Mouse (Mus musculus) CH12.LX (cell line): Measurements from ENCODE around the gene March7. TPM values are rescaled to one million over a fixed set of nuclear protein-coding genes. Genes with fewer than 3 reads are reported as not detected.

Source experiments
- DNase-seq: peaks from one replicate; pipeline ENCODE4 v3.0.0-alpha.2; 2013; ENCODE audit errors: extremely low read depth
- H3K27ac ChIP-seq: 2 replicates; pipeline ENCODE4 v1.5.1; 2012; ENCODE audit warnings: low read depth, mild to moderate bottlenecking, control low read depth, moderate library complexity; ENCODE audit not compliant: insufficient read depth
- H3K27me3 ChIP-seq: replicated peaks from 2 replicates; pipeline ENCODE3; 2012; ENCODE audit warnings: inconsistent platforms
- H3K36me3 ChIP-seq, 2 experiments: replicated peaks in 1 of 2; 2 replicates each; pipeline versions ENCODE3 to v1.6.1; 2012; ENCODE audit warnings: inconsistent platforms in 1 of 2, low read length in 1 of 2, mild to moderate bottlenecking in 1 of 2, mixed read lengths in 1 of 2, moderate library complexity in 1 of 2; ENCODE audit not compliant: control insufficient read depth in 1 of 2, insufficient read depth in 1 of 2
- H3K4me1 ChIP-seq, 2 experiments: 2 replicates each; pipeline ENCODE4 v1.6.1; 2012; ENCODE audit warnings: inconsistent platforms in 1 of 2, moderate library complexity in 1 of 2; ENCODE audit not compliant: insufficient read depth in 2 of 2, control insufficient read depth in 1 of 2
- H3K4me2 ChIP-seq: 2 replicates; pipeline ENCODE4 v1.6.1; 2012; ENCODE audit warnings: low read depth, mild to moderate bottlenecking, control low read depth; ENCODE audit not compliant: poor library complexity, insufficient read depth, severe bottlenecking
- H3K4me3 ChIP-seq, 3 experiments: fragments of 150-350 bp in 1 of 3; sonication (generic) in 1 of 3; replicated peaks in 1 of 3; 2 replicates each; pipeline versions ENCODE3 to v1.5.1; 2011 to 2012; ENCODE audit warnings: low read depth in 2 of 3, low read length in 2 of 3, mild to moderate bottlenecking in 2 of 3, moderate library complexity in 2 of 3, control low read depth in 1 of 3, improper control_type of control experiment in 1 of 3, inconsistent platforms in 1 of 3, mixed read lengths in 1 of 3; ENCODE audit not compliant: poor library complexity in 1 of 3
- H3K79me2 ChIP-seq: replicated peaks from 2 replicates; pipeline ENCODE4 v1.6.1; 2012; ENCODE audit warnings: mild to moderate bottlenecking, moderate library complexity; ENCODE audit not compliant: control insufficient read depth, poor library complexity, insufficient read depth, severe bottlenecking; ENCODE audit errors: extremely low read depth
- H3K9ac ChIP-seq: 2 replicates; pipeline ENCODE4 v1.6.1; 2012; ENCODE audit warnings: low read depth, mild to moderate bottlenecking, control low read depth, moderate library complexity; ENCODE audit not compliant: insufficient read depth
- H3K9me3 ChIP-seq: replicated peaks from 2 replicates; pipeline ENCODE3; 2012; ENCODE audit warnings: low read length, inconsistent platforms, mixed read lengths
- CHD1 ChIP-seq: IDR thresholded peaks from 2 replicates; pipeline ENCODE4 v1.6.1; 2012; ENCODE audit warnings: low read depth, low read length, improper control_type of control experiment, inconsistent platforms
- CHD2 ChIP-seq: IDR thresholded peaks from 2 replicates; pipeline ENCODE4 v1.6.1; 2011; ENCODE audit warnings: low read length, improper control_type of control experiment
- E2F4 ChIP-seq: IDR thresholded peaks from 2 replicates; pipeline ENCODE4 v1.6.1; 2011; ENCODE audit warnings: low read depth, low read length, improper control_type of control experiment; ENCODE audit not compliant: insufficient replicate concordance
- ELF1 ChIP-seq: IDR thresholded peaks from 2 replicates; pipeline ENCODE4 v1.6.1; 2014; ENCODE audit warnings: low read depth, mild to moderate bottlenecking, inconsistent platforms, low read length, improper control_type of control experiment
- EP300 ChIP-seq: IDR thresholded peaks from 2 replicates; pipeline ENCODE4 v1.6.1; 2011; ENCODE audit warnings: low read length, improper control_type of control experiment
- ETS1 ChIP-seq: conservative IDR thresholded peaks from 2 replicates; pipeline ENCODE4 v1.6.1; 2012; ENCODE audit warnings: low read depth, mild to moderate bottlenecking, inconsistent platforms, low read length, improper control_type of control experiment, moderate library complexity
- HCFC1 ChIP-seq: IDR thresholded peaks from 2 replicates; pipeline ENCODE4 v1.6.1; 2012; ENCODE audit warnings: low read depth, mild to moderate bottlenecking, inconsistent platforms, low read length, improper control_type of control experiment
- JUN ChIP-seq: IDR thresholded peaks from 2 replicates; pipeline ENCODE4 v1.6.1; 2011; ENCODE audit warnings: low read depth, mild to moderate bottlenecking, low read length, improper control_type of control experiment, moderate library complexity; ENCODE audit not compliant: insufficient read depth
- KAT2A ChIP-seq: IDR thresholded peaks from 2 replicates; pipeline ENCODE4 v1.6.1; 2012; ENCODE audit warnings: low read length, improper control_type of control experiment, inconsistent platforms; ENCODE audit not compliant: insufficient replicate concordance
- MAFK ChIP-seq: IDR thresholded peaks from 2 replicates; pipeline ENCODE4 v1.6.1; 2011; ENCODE audit warnings: low read length, improper control_type of control experiment; ENCODE audit not compliant: insufficient replicate concordance
- MAX ChIP-seq: IDR thresholded peaks from 2 replicates; pipeline ENCODE4 v1.6.1; 2011; ENCODE audit warnings: low read length, improper control_type of control experiment
- MAZ ChIP-seq: IDR thresholded peaks from 2 replicates; pipeline ENCODE4 v1.6.1; 2012; ENCODE audit warnings: low read depth, mild to moderate bottlenecking, inconsistent platforms, low read length, improper control_type of control experiment, moderate library complexity
- MEF2A ChIP-seq: IDR thresholded peaks from 2 replicates; pipeline ENCODE4 v1.6.1; 2014; ENCODE audit warnings: low read depth, mild to moderate bottlenecking, inconsistent platforms, low read length, improper control_type of control experiment, borderline replicate concordance
- MXI1 ChIP-seq: IDR thresholded peaks from 2 replicates; pipeline ENCODE4 v1.6.1; 2011; ENCODE audit warnings: mild to moderate bottlenecking, low read depth, low read length, improper control_type of control experiment
- MYC ChIP-seq: IDR thresholded peaks from 2 replicates; pipeline ENCODE4 v1.6.1; 2011; ENCODE audit warnings: low read depth, mild to moderate bottlenecking, improper control_type of control experiment, low read length
- NELFE ChIP-seq: IDR thresholded peaks from 2 replicates; pipeline ENCODE4 v1.6.1; 2011; ENCODE audit warnings: low read depth, low read length, improper control_type of control experiment
- NRF1 ChIP-seq: IDR thresholded peaks from 2 replicates; pipeline ENCODE4 v1.6.1; 2014; ENCODE audit warnings: low read depth, mild to moderate bottlenecking, inconsistent platforms, low read length, improper control_type of control experiment, moderate library complexity
- RAD21 ChIP-seq: IDR thresholded peaks from 2 replicates; pipeline ENCODE4 v1.6.1; 2011; ENCODE audit warnings: low read depth, mild to moderate bottlenecking, low read length, improper control_type of control experiment, moderate library complexity
- RCOR1 ChIP-seq: conservative IDR thresholded peaks from 2 replicates; pipeline ENCODE4 v1.6.1; 2012; ENCODE audit warnings: low read depth, mild to moderate bottlenecking, inconsistent platforms, low read length, improper control_type of control experiment
- SIN3A ChIP-seq: IDR thresholded peaks from 2 replicates; pipeline ENCODE4 v1.6.1; 2012; ENCODE audit warnings: low read length, improper control_type of control experiment, inconsistent platforms
- SMC3 ChIP-seq: IDR thresholded peaks from 2 replicates; pipeline ENCODE4 v1.6.1; 2011; ENCODE audit warnings: low read depth, low read length, improper control_type of control experiment
- TBP ChIP-seq: conservative IDR thresholded peaks from 2 replicates; pipeline ENCODE4 v1.6.1; 2011; ENCODE audit warnings: low read depth, low read length, improper control_type of control experiment
- TCF12 ChIP-seq: IDR thresholded peaks from 2 replicates; pipeline ENCODE4 v1.6.1; 2014; ENCODE audit warnings: low read depth, mild to moderate bottlenecking, inconsistent platforms, low read length, improper control_type of control experiment
- UBTF ChIP-seq: IDR thresholded peaks from 2 replicates; pipeline ENCODE4 v1.6.1; 2012; ENCODE audit warnings: low read depth, mild to moderate bottlenecking, inconsistent platforms, low read length, improper control_type of control experiment, moderate library complexity
- USF1 ChIP-seq: IDR thresholded peaks from 2 replicates; pipeline ENCODE4 v1.6.1; 2014; ENCODE audit warnings: low read depth, mild to moderate bottlenecking, inconsistent platforms, low read length, improper control_type of control experiment
- USF2 ChIP-seq: conservative IDR thresholded peaks from 2 replicates; pipeline ENCODE4 v1.6.1; 2011; ENCODE audit warnings: low read depth, low read length, improper control_type of control experiment
- ZC3H11A ChIP-seq: IDR thresholded peaks from 2 replicates; pipeline ENCODE4 v1.6.1; 2012; ENCODE audit warnings: low read depth, mild to moderate bottlenecking, inconsistent platforms, low read length, improper control_type of control experiment
- dilution Hi-C: fragments of 300-500 bp; cut with MboI; formaldehyde crosslinking; loops from 2 replicates; pipeline ENCODE4 v1.14.3; 2020; ENCODE audit warnings: low sequenced_read_pairs; ENCODE audit not compliant: extremely low pct_unique_long_range_greater_than_20kb, extremely low pct_ligation_motif_present
- in situ Hi-C: fragments of 300-500 bp; cut with MboI; formaldehyde crosslinking; loops from 3 replicates; pipeline ENCODE4 v1.14.3; 2019; ENCODE audit warnings: low sequenced_read_pairs, low pct_ligation_motif_present, low pct_unique_long_range_greater_than_20kb, mixed read lengths
- polyA plus RNA-seq: library from polyadenylated mRNA; unstranded; fragments of >175 nt; gene quantifications from 2 replicates; pipeline ENCODE4 v1.2.1, GENCODE M21; 2012; ENCODE audit warnings: low read depth; ENCODE audit not compliant: insufficient read length
- total RNA-seq, 2 experiments: library from RNA; depleted of rRNA; stranded (reverse); fragments of 300-350 nt in 1 of 2; fragments of >200 nt in 1 of 2; gene quantifications; 2 replicates each; pipeline ENCODE4 v1.2.3; 2012 to 2014

March7 gene
- total and polyA plus RNA-seq, 3 experiments, result 44.5 to 121 (median 53.7) TPM

DNA sequence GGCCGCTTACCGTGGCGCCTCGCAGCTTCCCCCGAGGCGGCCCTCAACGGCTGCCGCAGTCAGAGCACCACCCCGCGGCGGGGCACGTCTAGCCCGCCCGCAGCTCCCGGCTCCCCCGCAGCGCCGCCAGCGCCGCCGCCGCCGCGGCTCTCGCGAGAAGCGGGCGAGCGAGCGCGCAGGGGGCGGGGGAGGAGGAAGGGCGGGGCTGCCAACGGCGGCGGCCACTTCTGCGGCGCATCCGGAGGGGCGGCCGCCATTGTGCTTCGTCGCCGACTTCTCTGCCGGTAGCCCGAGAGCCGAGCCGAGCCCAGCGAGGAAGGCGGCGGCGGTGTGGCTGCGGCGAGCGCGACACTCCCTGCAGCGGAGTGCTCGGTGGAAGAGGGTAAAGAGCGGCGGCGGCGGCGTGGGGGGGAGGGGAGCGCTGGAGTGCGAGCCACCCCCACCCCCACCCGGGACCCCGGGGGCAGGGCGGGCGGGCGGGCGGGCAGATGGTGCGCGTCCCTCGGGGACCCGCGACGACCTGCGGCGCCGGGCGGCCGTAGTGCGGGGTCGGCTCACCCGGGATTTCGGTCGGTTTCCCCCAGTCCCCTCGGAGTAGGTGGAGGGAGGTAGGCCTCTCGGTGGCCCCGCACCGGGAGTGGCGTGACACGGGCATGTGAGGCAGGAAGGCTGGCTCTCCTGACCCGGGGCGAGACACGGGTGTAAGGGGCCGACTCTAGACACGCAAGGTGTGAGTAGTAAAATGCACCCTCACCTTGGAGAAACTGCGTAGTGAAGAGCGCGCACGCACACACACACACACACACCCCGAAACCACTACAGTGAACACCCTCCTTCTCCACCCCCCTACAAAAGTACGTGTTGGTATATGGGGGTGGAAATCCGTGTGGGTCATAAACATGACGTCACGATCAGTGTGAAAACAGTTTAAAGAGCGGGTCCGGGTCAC, at the start of gene March7, which contains the start of gene Baz2b (continued):
- TF ChIP-seq NRF1, result peak; percentile 48
- TF ChIP-seq, all 38 proteins: peak for 17

DNA sequence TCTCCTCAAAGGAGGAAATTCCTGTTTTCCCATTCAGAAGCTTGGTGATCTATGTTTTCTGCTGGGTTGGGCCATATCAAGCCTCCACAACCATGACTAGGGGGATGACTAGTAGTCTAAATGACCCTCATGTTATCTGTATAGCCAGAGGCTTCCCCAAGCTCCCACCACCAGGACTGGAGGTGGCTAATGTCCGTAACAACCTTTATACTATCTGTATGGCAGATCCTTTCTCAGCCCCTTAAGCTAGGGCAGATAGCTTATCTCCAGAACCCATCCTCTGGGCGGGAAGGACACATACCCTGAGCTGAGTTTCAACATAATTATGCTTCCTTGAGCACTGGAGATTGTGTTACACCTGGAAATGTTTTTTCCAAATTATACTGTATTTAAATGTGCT, 45.9 kb upstream of the March7 start:
- dilution Hi-C loops, result no loop called here
- in situ Hi-C loops, result no loop called here
- H3K4me1 ChIP-seq, result peaks cover 4 to 11% of the 10 kb centered on the region in 2 experiments; a peak in 3 of 4 replicates
- no peak overlapping the region for H3K27ac ChIP-seq
- H3K36me3 ChIP-seq, result no peaks in the 10 kb centered on the region
- H3K27me3 ChIP-seq, result no peaks in the 10 kb centered on the region
- no peaks in the 10 kb centered on the region for H3K9me3 ChIP-seq
- H3K79me2 ChIP-seq, result no peaks in the 10 kb centered on the region
- H3K9ac ChIP-seq, result no peak overlapping the region
- H3K4me2 ChIP-seq, result no peak overlapping the region
- no peak for TF ChIP-seq MEF2A
- TF ChIP-seq NELFE, result no peak
- TF ChIP-seq MAX, result no peak
- no peak for TF ChIP-seq KAT2A
- TF ChIP-seq MAZ, result no peak
- no peak for TF ChIP-seq MXI1
- no peak for TF ChIP-seq CHD1
- TF ChIP-seq E2F4, result no peak
- no peak for TF ChIP-seq JUN
- TF ChIP-seq HCFC1, result no peak
- no peak for TF ChIP-seq EP300
- TF ChIP-seq SMC3, result no peak
- TF ChIP-seq USF2, result no peak
- no peak for TF ChIP-seq CHD2
- no peak for TF ChIP-seq UBTF
- no peak for TF ChIP-seq ETS1
- TF ChIP-seq TBP, result no peak
- no peak for DNase-seq
- H3K4me3 ChIP-seq, result no peak overlapping the region

- H3K27me3 ChIP-seq, result no peaks in the 10 kb centered on the region
- no peaks in the 10 kb centered on the region for H3K79me2 ChIP-seq
- no peak overlapping the region for H3K4me3 ChIP-seq
- no peak for DNase-seq
- TF ChIP-seq MAFK (no peak), SIN3A (no peak), SMC3 (no peak), ETS1 (no peak), EP300 (no peak), HCFC1 (no peak), ELF1 (no peak), RCOR1 (no peak), USF1 (no peak), KAT2A (no peak), RAD21 (no peak), ZC3H11A (no peak), MYC (no peak), TCF12 (no peak)
- H3K27ac ChIP-seq, result no peak overlapping the region
- no peak overlapping the region for H3K9ac ChIP-seq
- no peaks in the 10 kb centered on the region for H3K36me3 ChIP-seq
- peaks cover 6% of the 10 kb centered on the region for H3K9me3 ChIP-seq
- no peak overlapping the region for H3K4me2 ChIP-seq
- H3K4me1 ChIP-seq, result peaks cover 4 to 11% of the 10 kb centered on the region in 2 experiments; a peak in 3 of 4 replicates
- dilution Hi-C loops (no loop called here), in situ Hi-C loops (no loop called here)
Observed at GRCm38 (mm10) chr2:60165679-60166078, 44.0 kb upstream of the March7 start.
